Mouse (Mus musculus): ENCODE measurements around the gene Snx19.

Gene Snx19

DNA sequence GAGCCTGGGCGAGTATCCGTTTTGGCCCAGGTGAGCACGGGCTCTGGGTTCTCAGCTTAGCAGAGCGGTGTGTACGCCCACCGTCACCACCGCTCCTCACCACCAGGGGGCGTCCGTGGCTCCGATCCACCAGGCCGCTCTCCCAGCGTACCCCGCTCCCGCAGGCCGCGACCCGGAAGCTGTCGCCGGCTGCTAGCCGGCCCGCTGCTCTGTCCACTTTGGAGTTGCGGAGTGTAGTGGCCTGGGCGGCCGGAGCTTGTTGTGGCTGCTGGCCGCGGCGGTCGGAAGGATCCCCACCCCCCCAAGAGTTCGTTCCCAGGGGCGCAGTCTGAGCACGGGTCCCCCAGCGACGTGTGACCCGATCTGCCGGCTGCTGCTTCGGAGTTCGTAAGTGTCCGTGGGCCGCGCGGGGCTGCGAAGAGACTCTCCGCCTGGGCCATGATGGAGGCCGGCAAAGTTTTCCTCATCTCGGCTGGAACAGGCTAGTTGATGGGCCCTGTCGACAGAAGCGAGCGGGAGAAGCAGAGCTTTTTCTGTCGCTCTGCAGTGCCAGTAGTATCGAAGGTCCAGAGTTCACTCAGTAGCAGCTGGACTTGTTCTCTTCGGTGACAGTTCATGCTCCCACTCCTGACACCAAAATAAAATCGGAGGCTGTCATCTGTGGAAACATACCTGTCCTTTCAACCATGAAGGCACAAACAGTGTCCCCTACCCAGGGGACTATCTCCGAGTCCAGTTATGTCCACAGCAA lies at the start of gene Snx19:
TSS of gene Snx19 (plus strand) at position 227 of the 751 bp plus-strand sequence.
- peak; percentile 85 to 90 for DNase-seq (ENCODE audit: low spot score in 2 of 2)

DNA sequence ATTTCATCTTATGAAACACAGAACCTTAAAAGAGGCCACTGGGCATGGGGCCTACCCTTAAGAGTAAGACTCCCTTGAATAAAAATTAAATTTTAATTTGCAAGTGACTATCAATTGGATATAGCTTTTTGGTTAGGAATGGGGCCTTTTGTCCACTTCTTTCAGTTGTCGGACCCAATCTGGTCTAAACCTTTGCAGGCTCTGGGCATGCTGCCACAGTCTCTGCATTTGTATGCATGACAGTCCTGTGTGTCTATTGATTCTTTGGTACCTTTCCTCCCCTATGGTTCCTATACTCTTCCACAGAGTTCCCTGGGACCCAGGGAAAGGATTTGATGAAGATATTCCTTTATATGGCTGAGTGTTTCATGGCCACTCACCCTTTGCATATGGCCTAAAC lies 26.1 kb upstream of the Snx19 start:
- DNase-seq (ENCODE audit: low spot score in 2 of 2) = no peak

GRCm38 (mm10) chr9:30422940-30423339 lies 4.0 kb upstream of the Snx19 start:
- no peak for DNase-seq (ENCODE audit: low spot score in 2 of 2)

DNA sequence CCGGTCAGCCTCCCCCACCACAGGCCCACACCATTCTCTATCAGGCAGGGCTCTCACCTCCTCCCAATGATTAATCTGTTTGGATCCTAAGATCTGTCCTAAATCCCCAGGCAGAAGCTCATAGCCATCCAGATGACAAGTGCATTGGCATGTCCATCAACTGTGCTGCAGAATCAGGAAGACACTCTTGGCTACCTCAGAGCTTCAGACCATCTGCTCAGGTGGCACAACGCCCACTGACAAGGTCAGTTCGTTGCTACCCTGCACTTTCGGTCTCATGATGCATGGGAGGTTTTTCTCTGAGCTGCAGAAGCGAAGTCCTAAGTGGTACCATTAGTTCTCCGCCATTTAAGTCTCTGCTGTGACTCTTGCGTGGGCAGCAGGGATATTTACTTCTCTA lies 1.7 kb upstream of the Snx19 start:
- DNase-seq (ENCODE audit: low spot score in 2 of 2) = no peak

DNA sequence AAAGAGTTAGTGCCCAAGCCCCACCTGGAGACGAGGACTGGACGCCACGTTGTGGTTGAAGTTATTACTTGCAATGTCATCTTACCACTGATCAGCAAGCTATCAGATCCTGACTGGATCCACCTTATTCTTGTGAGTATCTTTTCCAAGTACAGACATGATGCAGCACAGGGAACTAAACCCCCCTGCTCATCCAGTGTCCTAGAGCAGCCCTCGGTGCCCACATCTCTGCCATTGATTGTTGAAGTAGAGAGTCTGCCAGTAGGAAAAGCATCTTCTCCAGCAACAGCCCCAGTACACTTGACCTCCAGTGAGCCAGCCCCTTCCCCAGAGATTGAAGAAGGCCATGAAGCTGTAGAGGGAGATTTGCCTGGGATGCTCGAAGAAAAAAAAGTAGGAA lies 1.3 kb downstream of the Snx19 start:
- DNase-seq (ENCODE audit: low spot score in 2 of 2) = no peak

DNA sequence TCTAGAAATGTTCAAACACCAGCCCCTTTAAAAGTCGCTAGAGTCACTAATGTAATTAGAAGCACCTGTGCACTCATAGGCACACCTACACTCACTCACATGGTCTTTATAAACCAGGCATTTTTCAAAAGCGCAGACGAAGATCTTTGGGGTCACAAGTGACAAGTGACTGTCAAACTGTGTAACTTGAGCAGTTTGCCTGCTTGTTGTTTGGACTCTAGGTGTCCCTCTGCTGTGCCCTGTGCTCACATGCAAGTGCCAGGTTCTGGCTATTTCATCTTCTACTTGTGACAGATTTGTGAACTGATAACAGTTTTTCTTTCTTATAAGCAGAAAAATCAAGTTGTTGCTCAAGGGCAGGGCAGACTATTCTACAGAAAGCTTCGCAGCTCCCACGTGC lies 3.5 kb downstream of the Snx19 start:
- DNase-seq (ENCODE audit: low spot score in 2 of 2) = no peak

DNA sequence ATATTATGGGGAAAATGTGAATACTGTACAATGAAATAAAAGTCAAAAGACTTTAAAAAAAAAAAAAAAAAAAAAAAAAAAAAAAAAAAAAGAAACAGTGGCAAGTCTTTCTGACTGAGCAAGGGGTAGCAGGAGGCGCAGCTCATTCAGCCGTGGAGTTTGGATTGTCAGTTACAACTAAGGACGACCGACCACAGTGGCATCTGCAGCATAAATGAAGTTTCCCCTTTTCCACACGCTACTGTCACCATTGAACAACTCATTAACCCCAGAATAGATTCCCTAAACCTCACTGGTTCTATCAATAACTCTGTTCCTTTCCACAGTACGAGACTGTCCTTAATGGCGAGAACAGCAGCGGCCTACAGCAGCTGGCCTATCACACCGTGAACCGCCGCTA lies 5.0 kb downstream of the Snx19 start:
- DNase-seq (ENCODE audit: low spot score in 2 of 2) = no peak

- DNase-seq (ENCODE audit: low spot score in 2 of 2) = no peak
Observed at GRCm38 (mm10) chr9:30433914-30434313, 7.0 kb downstream of the Snx19 start.

- DNase-seq (ENCODE audit: low spot score in 2 of 2) = no peak
Observed at GRCm38 (mm10) chr9:30435902-30436585, 9.1 kb downstream of the Snx19 start.

- no peak for DNase-seq (ENCODE audit: low spot score in 2 of 2)
Observed at GRCm38 (mm10) chr9:30438505-30438904, 11.6 kb downstream of the Snx19 start.

GRCm38 (mm10) chr9:30441761-30442160 lies 14.9 kb downstream of the Snx19 start:
- no peak for DNase-seq (ENCODE audit: low spot score in 2 of 2)

GRCm38 (mm10) chr9:30445232-30446085 lies 18.6 kb downstream of the Snx19 start:
- no peak for DNase-seq (ENCODE audit: low spot score in 2 of 2)

DNA sequence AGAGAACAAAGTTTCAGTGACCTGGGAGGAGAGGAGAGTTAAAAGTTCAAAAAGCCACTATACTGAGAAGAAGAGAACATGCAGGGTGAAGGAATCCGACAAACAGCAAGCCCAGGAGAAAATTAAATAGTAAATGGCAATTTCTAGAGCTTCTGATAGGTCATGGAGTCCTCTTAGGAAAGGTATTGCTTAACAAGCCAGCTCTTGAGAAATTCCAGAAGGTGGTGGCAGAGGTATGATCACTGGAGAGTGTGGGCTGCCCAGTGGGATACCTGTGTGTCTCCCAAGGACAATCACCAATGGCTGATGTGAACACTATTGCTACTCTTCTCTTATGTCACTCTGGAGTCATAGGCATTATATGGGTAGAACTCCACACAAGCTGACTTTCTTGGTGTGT lies 19.2 kb downstream of the Snx19 start:
- no peak for DNase-seq (ENCODE audit: low spot score in 2 of 2)

DNA sequence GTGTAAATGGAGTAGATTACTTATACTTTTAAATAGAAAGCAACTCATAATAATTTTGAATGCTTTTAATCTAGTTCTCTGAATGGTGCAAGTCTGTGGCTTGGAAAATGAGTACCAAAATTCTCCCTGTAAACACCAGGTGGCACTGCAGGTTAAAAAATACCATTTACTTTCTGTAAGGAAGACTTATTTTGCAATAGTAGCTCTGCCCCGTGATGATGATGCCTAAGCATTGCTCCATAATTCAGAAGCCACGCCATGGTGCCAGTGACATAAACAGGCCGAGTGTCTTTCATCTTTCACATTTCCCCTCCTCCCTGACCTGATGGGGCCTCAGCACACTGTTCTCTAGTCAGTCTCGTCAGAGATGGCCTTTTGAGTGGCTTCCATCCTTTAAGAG lies 21.6 kb downstream of the Snx19 start:
- no peak for DNase-seq (ENCODE audit: low spot score in 2 of 2)

- no peak for DNase-seq (ENCODE audit: low spot score in 2 of 2)
Observed at GRCm38 (mm10) chr9:30449862-30450261, 23.0 kb downstream of the Snx19 start.

DNA sequence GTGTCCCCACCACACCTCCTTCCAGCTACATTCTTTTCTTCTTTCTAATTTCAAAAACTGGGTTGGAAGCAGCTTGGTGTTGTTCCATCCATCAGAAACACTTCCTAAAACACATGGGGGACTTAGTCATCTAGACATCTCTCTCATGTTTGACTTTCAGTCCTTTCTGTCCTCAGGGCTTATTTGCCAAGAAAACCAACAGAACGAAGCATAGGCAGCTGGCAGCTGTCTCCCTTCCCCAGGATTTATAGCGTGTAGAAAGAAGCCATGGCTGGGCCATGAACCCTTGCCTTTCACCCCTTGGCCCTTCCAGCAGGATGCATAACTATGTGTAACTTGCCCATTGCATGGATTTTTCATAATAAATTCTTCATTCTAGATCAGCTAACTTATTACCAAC lies 23.9 kb downstream of the Snx19 start:
- no peak for DNase-seq (ENCODE audit: low spot score in 2 of 2)

DNA sequence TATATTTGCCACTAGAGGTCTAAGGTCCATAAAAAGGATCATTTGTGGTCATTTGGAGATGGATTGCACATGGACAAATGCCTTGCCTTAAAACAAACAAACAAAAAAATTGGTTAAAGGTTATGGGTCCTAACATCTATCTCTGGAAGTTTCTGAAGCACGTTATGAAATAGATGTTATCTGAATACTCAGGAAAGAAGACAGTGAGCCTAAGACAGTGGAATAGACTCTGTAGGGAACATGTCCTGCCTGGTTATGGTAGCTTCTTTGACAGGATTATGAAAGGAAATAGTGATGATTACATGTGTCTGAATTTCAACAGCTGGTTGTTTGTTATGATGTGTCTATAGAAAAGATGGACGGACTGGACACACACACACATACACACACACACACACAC lies 27.6 kb downstream of the Snx19 start:
- no peak for DNase-seq (ENCODE audit: low spot score in 2 of 2)

DNA sequence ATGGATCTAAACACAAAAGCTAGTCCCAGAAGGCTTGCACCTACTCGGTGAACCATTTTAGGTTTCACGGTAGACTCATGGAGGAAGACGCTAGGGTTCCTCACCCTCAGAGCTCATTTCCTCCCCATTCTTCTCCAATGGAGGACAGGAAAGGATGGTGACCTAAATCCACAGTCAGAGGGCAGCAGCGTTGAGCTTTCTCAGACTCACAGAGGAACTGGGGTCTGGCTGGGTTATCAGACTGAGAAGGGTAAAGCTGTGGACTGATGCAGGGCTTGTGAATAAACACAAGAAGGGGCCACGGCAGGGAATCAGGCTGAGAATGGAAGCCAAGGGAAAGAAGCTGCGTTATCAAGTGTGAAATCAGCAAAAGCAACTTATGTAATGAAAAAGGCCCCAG lies 29.3 kb downstream of the Snx19 start:
- DNase-seq (ENCODE audit: low spot score in 2 of 2) = no peak

DNA sequence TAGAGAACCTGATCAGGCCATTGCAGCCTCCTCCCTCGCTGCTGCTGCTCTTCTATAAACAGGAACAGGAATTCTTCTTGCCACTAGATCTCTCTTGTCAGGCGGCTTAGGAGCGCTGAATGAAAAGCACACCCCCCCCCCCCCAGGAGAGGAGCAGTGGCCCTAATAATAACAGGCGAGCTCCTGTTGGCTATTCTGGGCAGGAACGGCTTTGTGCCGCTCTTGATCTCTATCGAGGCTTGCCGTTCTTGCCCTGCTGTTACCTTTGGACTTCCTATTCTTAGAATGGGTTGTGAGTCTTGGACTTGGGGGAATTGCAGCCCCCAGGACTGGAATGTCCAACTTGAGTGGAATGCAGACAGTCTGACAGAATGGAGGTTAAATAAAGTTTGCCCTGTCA lies 33.6 kb downstream of the Snx19 start:
- no peak for DNase-seq (ENCODE audit: low spot score in 2 of 2)

- no peak for DNase-seq (ENCODE audit: low spot score in 2 of 2)
Observed at GRCm38 (mm10) chr9:30464661-30465060, 37.8 kb downstream of the Snx19 start.

- no peak for DNase-seq (ENCODE audit: low spot score in 2 of 2)
Observed at GRCm38 (mm10) chr9:30480043-30480442, 53.1 kb downstream of the Snx19 start.

- DNase-seq (ENCODE audit: low spot score in 2 of 2) = peak; percentile 53 to 76
Observed at GRCm38 (mm10) chr9:30480464-30480863, 53.6 kb downstream of the Snx19 start.

GRCm38 (mm10) chr9:30482116-30482515 lies 55.2 kb downstream of the Snx19 start:
- DNase-seq (ENCODE audit: low spot score in 2 of 2) = no peak
